Mouse (Mus musculus): ENCODE measurements around the gene Cyb5d2. TPM values are rescaled to one million over a fixed set of nuclear protein-coding genes. Genes with fewer than 3 reads are reported as not detected.

Gene Cyb5d2
- polyA plus RNA-seq (2015; fragmentation: Nextera tagmentation; extraction: Ambion mirVana) = 7.9 and 8.3 TPM in 2 replicates

DNA sequence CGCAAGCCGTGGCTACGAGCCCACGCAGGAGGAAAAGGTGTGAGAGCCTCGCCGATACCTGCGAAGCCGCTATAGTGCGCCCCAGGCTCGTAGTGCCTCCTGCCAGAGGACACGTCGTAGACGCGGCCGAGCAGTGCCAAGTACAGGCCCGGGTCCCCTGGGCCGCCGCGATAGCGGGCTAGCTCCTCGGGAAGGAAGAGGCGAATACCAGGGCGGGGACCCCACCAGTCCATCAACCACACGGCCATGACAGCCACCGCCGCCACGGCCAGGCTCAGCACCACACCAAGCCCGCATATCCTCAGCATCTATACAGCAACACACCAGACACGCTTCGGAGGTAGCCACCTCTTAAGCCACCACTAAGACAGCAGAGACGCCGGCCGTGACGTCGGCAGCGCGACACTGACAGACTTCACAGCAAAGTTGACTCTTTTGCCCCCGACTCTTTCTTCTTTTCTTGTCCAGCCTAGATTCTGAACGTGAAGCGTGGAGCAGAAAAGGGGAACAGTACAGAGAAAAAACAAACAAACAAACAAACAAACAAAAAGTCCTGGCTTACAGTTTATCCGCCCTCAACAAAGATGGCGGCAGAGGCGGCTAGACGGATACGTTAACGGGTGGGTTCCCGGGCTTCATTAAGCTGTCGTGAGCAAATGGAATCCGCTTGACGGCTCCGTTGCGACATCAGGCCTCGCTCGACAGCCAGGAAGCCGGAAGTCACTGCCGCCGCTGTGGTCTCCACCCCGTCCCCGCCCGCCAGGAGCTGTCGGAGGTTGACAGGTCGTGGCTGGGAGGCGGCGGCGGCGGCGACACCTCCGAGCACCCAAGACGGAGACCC is at the start of gene Cyb5d2, which contains the start of gene Zzef1:
Cyb5d2 (minus strand) TSS at position 688 of the 841 bp plus-strand sequence.
Zzef1 (plus strand) TSS at position 772 of the 841 bp plus-strand sequence.
- Histone ChIP-seq H3K27me3 (ENCODE audit: control insufficient read depth, insufficient read depth, low read length) (no peaks in the 10 kb centered on the region), H3K9me3 (replicated peaks; ENCODE audit: control insufficient read depth, low read length) (no peaks in the 10 kb centered on the region), H3K4me1 (ENCODE audit: control insufficient read depth, insufficient read depth, low read length) (peaks cover 9% of the 10 kb centered on the region), H3K4me2 (ENCODE audit: low read depth, low read length) (peak within 1 kb of the TSS; percentile 95), H3K9ac (ENCODE audit: low read length) (peak within 1 kb of the TSS; percentile 97), H3K4me3 (ENCODE audit: low read length) (peak within 1 kb of the TSS; percentile 98), H3K27ac (ENCODE audit: low read length) (peak within 1 kb of the TSS; percentile 79), H3K36me3 (ENCODE audit: control insufficient read depth, insufficient read depth) (no peaks in the 10 kb centered on the region)
- WGBS = under 1% methylated on average over 69 of the region's 69 CpGs
- peak; percentile 92 for ATAC-seq (replicated peaks; ENCODE audit: extremely low read depth, insufficient read depth, low FRiP score)

DNA sequence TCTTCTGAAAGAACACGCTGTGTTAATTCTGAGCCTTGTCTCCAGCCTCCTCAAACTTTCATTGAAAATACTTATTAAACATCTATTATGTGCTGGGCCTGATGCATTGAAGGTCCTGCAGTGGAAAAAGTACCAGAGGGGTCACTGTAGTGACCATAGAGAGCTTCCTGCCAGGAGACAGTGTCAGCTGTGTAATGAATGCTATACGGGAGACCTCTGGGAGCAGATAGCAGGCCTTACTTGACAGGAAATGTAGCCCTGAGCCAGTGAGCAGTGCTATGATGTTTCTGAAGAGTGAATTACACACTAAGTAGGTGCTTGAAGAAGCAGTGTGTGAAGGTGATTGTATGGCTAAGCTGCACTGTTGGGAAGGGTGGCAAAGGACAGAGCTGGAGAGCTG is 49.6 kb upstream of the Cyb5d2 start:
- no peak overlapping the region for H3K9ac ChIP-seq (ENCODE audit: low read length)
- no peak overlapping the region for H3K27ac ChIP-seq (ENCODE audit: low read length)
- no peak overlapping the region for H3K4me2 ChIP-seq (ENCODE audit: low read depth, low read length)
- 80% methylated on average over 2 of the region's 2 CpGs for WGBS
- no peak overlapping the region for H3K4me3 ChIP-seq (ENCODE audit: low read length)
- no peaks in the 10 kb centered on the region for H3K4me1 ChIP-seq (ENCODE audit: control insufficient read depth, insufficient read depth, low read length)
- H3K9me3 ChIP-seq (replicated peaks; ENCODE audit: control insufficient read depth, low read length) = no peaks in the 10 kb centered on the region
- H3K36me3 ChIP-seq (ENCODE audit: control insufficient read depth, insufficient read depth) = peaks cover 33% of the 10 kb centered on the region
- no peak for ATAC-seq (replicated peaks; ENCODE audit: extremely low read depth, insufficient read depth, low FRiP score)
- no peaks in the 10 kb centered on the region for H3K27me3 ChIP-seq (ENCODE audit: control insufficient read depth, insufficient read depth, low read length)

DNA sequence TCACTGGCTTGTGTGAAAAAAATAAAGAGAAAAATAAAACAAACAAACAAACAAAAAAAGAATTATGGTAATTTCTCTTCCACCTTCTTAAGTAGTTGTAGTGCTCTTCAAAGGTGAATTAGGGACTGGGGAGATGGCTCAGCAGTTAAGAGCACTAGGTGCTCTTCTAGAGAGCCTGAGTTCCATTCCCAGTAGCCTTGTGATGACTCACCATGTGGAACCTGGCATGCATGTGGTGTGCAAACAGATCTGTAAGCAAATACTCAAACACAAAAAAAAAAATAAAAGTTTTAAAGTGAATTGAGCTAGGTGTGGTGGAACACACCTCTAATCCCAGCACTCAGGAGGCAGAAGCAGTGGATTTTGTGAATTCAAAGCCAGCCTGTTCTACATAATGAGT is 47.6 kb upstream of the Cyb5d2 start:
- H3K27me3 ChIP-seq (ENCODE audit: control insufficient read depth, insufficient read depth, low read length) = no peaks in the 10 kb centered on the region
- no peak overlapping the region for H3K9ac ChIP-seq (ENCODE audit: low read length)
- no peak overlapping the region for H3K4me2 ChIP-seq (ENCODE audit: low read depth, low read length)
- no peaks in the 10 kb centered on the region for H3K9me3 ChIP-seq (replicated peaks; ENCODE audit: control insufficient read depth, low read length)
- H3K27ac ChIP-seq (ENCODE audit: low read length) = no peak overlapping the region
- H3K4me3 ChIP-seq (ENCODE audit: low read length) = no peak overlapping the region
- ATAC-seq (replicated peaks; ENCODE audit: extremely low read depth, insufficient read depth, low FRiP score) = no peak
- H3K36me3 ChIP-seq (ENCODE audit: control insufficient read depth, insufficient read depth) = peaks cover 29% of the 10 kb centered on the region
- H3K4me1 ChIP-seq (ENCODE audit: control insufficient read depth, insufficient read depth, low read length) = no peaks in the 10 kb centered on the region

DNA sequence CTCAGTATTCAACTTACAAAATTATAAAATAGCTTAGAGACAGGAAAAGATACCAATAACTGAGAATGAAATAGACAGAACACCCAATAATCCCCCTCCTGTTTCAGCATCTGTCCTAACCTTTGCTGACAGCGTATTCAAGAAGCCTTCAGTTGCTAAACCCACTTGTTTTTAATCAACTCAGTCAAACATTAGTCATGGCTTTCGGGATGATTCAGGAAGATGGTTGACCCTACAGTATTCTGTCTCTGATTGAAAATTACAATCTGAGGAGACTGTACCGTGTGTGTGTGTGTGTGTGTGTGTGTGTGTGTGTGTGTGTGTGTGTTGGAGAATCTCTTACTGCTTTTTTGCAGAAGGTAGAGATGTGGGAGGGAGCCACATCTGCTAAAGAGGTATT is 46.8 kb upstream of the Cyb5d2 start:
- H3K4me3 ChIP-seq (ENCODE audit: low read length) = no peak overlapping the region
- H3K4me1 ChIP-seq (ENCODE audit: control insufficient read depth, insufficient read depth, low read length) = no peaks in the 10 kb centered on the region
- H3K4me2 ChIP-seq (ENCODE audit: low read depth, low read length) = no peak overlapping the region
- peaks cover 21% of the 10 kb centered on the region for H3K36me3 ChIP-seq (ENCODE audit: control insufficient read depth, insufficient read depth)
- H3K9me3 ChIP-seq (replicated peaks; ENCODE audit: control insufficient read depth, low read length) = no peaks in the 10 kb centered on the region
- WGBS = 83% methylated on average over 3 of the region's 3 CpGs
- no peak for ATAC-seq (replicated peaks; ENCODE audit: extremely low read depth, insufficient read depth, low FRiP score)
- H3K9ac ChIP-seq (ENCODE audit: low read length) = no peak overlapping the region
- no peaks in the 10 kb centered on the region for H3K27me3 ChIP-seq (ENCODE audit: control insufficient read depth, insufficient read depth, low read length)
- H3K27ac ChIP-seq (ENCODE audit: low read length) = no peak overlapping the region

DNA sequence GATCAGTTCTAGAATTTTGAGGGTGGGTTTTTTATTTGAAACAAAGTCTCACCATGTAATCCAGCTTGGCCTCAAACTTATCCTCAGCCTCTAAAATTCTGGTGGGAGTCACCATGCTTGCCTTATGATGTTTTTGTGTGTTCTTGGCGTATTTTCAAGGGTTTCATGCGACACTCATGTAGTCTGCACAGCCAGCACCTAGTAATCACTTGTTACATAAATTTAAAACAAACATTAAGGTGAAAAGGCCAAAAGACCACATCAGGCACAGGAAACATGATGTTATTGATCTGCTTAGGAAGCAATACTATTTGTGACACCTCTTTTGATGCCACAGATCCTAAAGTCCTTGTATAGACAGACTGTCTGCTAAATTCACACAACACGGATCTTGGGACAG is 33.9 kb upstream of the Cyb5d2 start:
- no peak overlapping the region for H3K9ac ChIP-seq (ENCODE audit: low read length)
- no peak for ATAC-seq (replicated peaks; ENCODE audit: extremely low read depth, insufficient read depth, low FRiP score)
- peaks cover 37% of the 10 kb centered on the region for H3K36me3 ChIP-seq (ENCODE audit: control insufficient read depth, insufficient read depth)
- H3K9me3 ChIP-seq (replicated peaks; ENCODE audit: control insufficient read depth, low read length) = no peaks in the 10 kb centered on the region
- WGBS = 71% methylated on average over 3 of the region's 3 CpGs
- H3K27me3 ChIP-seq (ENCODE audit: control insufficient read depth, insufficient read depth, low read length) = no peaks in the 10 kb centered on the region
- no peak overlapping the region for H3K4me3 ChIP-seq (ENCODE audit: low read length)
- no peaks in the 10 kb centered on the region for H3K4me1 ChIP-seq (ENCODE audit: control insufficient read depth, insufficient read depth, low read length)
- no peak overlapping the region for H3K27ac ChIP-seq (ENCODE audit: low read length)
- H3K4me2 ChIP-seq (ENCODE audit: low read depth, low read length) = no peak overlapping the region

DNA sequence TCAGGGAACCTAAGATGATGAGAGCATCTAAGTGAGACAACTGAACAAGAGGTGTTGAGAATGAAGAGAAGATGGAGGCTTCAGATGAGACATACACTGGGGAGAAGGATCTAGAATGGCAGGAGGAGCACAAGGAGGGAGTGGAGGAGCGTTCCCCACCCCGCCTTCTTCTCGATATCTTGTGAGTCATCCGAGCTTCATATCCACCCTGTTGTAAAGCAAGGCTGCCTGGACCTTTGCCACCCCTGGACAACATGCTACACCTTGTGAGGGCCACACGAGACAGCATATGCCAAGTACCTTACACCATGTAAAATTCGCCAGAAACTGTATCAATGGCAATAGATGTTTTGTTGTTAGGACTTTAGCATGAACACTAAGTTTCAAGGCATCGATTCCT is 25.1 kb upstream of the Cyb5d2 start:
- Histone ChIP-seq H3K27ac (ENCODE audit: low read length) (no peak overlapping the region), H3K4me3 (ENCODE audit: low read length) (no peak overlapping the region), H3K36me3 (ENCODE audit: control insufficient read depth, insufficient read depth) (peaks cover 25% of the 10 kb centered on the region), H3K9ac (ENCODE audit: low read length) (no peak overlapping the region), H3K4me2 (ENCODE audit: low read depth, low read length) (no peak overlapping the region), H3K9me3 (replicated peaks; ENCODE audit: control insufficient read depth, low read length) (no peaks in the 10 kb centered on the region), H3K4me1 (ENCODE audit: control insufficient read depth, insufficient read depth, low read length) (no peaks in the 10 kb centered on the region), H3K27me3 (ENCODE audit: control insufficient read depth, insufficient read depth, low read length) (no peaks in the 10 kb centered on the region)
- 86% methylated on average over 7 of the region's 7 CpGs for WGBS
- no peak for ATAC-seq (replicated peaks; ENCODE audit: extremely low read depth, insufficient read depth, low FRiP score)

DNA sequence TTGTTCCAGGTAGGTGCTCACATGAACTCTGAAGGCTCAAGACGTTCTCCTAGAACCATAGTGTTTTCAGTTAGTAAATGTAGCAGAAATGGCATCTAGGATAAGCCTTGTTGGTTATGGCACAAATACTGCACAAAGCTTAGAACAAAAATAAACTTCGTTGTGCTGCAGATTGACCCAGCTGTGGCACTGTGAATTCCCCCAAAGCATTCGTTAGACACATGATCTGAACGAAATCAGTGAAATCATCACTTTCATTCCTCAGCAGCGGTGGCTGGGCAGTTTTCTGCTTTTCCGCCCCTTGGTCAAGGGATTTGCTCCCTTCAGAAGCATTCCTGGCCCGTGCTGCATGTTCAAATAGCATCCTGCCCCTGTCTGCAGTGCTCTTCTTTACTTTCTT is 22.1 kb upstream of the Cyb5d2 start:
- Histone ChIP-seq H3K4me2 (ENCODE audit: low read depth, low read length) (no peak overlapping the region), H3K9ac (ENCODE audit: low read length) (no peak overlapping the region), H3K4me3 (ENCODE audit: low read length) (no peak overlapping the region), H3K27me3 (ENCODE audit: control insufficient read depth, insufficient read depth, low read length) (no peaks in the 10 kb centered on the region), H3K9me3 (replicated peaks; ENCODE audit: control insufficient read depth, low read length) (no peaks in the 10 kb centered on the region), H3K36me3 (ENCODE audit: control insufficient read depth, insufficient read depth) (peaks cover 12% of the 10 kb centered on the region), H3K4me1 (ENCODE audit: control insufficient read depth, insufficient read depth, low read length) (no peaks in the 10 kb centered on the region), H3K27ac (ENCODE audit: low read length) (no peak overlapping the region)
- no peak for ATAC-seq (replicated peaks; ENCODE audit: extremely low read depth, insufficient read depth, low FRiP score)
- WGBS = 81% methylated on average over 7 of the region's 7 CpGs

DNA sequence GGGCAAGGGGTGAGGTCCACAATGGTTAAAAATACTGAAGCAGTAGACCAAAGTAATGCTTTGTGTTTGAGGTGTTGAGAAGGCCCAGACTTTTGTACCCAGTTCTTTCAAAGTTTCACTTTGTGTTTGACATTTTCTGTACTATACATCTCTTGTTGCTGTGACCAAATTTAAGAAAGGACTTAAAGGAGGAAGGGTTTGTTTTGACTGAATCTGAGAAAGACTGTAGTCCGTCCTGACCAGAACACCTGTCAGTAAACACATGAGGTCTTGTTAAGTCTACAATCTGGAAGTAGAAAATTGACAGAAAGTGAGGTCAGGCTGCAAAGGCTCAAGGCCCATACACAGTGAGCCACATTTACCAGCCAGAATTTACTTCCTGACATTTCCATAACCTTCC is 20.9 kb upstream of the Cyb5d2 start:
- Histone ChIP-seq H3K9me3 (replicated peaks; ENCODE audit: control insufficient read depth, low read length) (no peaks in the 10 kb centered on the region), H3K4me2 (ENCODE audit: low read depth, low read length) (no peak overlapping the region), H3K4me1 (ENCODE audit: control insufficient read depth, insufficient read depth, low read length) (no peaks in the 10 kb centered on the region), H3K9ac (ENCODE audit: low read length) (no peak overlapping the region), H3K36me3 (ENCODE audit: control insufficient read depth, insufficient read depth) (peaks cover 10% of the 10 kb centered on the region; the same call in 1 of the 2 replicates), H3K27ac (ENCODE audit: low read length) (no peak overlapping the region), H3K27me3 (ENCODE audit: control insufficient read depth, insufficient read depth, low read length) (no peaks in the 10 kb centered on the region), H3K4me3 (ENCODE audit: low read length) (no peak overlapping the region)
- no peak for ATAC-seq (replicated peaks; ENCODE audit: extremely low read depth, insufficient read depth, low FRiP score)
- whole genome bisulfite sequencing = 79% methylated on average over 1 of the region's 1 CpGs

DNA sequence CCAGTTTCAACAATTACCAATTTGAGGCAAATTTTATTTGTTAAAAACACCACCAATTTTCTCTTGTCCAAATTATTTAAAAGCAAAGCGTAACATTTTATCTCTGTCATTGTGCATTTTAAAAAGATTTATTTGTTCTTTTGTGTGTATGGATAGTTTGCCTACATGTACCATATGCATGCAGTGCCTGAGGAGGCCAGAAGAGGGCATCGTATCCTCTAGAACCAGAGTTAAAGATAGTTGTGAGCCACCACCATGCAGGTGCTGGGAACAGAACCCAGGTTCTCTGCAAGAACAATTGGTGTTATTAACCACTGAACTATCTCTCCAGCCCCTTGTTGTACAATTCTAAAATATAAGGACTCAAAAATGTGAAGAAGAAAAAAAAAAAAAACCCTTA is 18.2 kb upstream of the Cyb5d2 start:
- H3K9me3 ChIP-seq (replicated peaks; ENCODE audit: control insufficient read depth, low read length) = no peaks in the 10 kb centered on the region
- 0 out of 2 replicates have a peak, but pooled peaks cover 4% of the 10 kb centered on the region for H3K36me3 ChIP-seq (ENCODE audit: control insufficient read depth, insufficient read depth)
- no peak overlapping the region for H3K27ac ChIP-seq (ENCODE audit: low read length)
- H3K4me2 ChIP-seq (ENCODE audit: low read depth, low read length) = no peak overlapping the region
- ATAC-seq (replicated peaks; ENCODE audit: extremely low read depth, insufficient read depth, low FRiP score) = no peak
- no peak overlapping the region for H3K9ac ChIP-seq (ENCODE audit: low read length)
- no peaks in the 10 kb centered on the region for H3K4me1 ChIP-seq (ENCODE audit: control insufficient read depth, insufficient read depth, low read length)
- H3K27me3 ChIP-seq (ENCODE audit: control insufficient read depth, insufficient read depth, low read length) = no peaks in the 10 kb centered on the region
- 77% methylated on average over 2 of the region's 2 CpGs for WGBS
- H3K4me3 ChIP-seq (ENCODE audit: low read length) = no peak overlapping the region

Data from heart, embryonic 16.5 days (tissue).